Mouse (Mus musculus): ENCODE data around the gene Filip1l.

The Filip1l gene

DNA sequence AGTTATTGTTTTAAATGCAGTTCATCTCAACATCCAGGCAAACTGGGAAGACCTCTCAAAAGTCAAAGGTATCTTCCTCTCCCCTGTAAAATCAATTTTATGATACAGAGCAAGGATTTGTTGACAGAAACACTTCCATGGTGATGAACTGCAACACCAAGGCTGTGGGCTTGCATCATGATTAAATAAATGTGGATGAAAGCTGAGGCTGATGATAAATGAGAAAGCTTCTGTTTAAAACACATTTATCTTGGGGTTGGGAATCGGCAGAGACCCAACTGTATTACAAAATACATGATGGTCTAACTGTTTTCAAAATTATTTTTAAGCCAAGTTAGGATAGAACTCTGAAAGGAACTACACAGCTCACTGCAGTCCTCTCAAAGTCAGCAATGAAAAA, 220.9 kb downstream of the Filip1l start:
- 90% methylated on average over 1 of the region's 1 CpGs for WGBS

GRCm38 (mm10) chr16:57575764-57576388, 223.0 kb downstream of the Filip1l start:
- WGBS: 98% methylated on average over 1 of the region's 1 CpGs

DNA sequence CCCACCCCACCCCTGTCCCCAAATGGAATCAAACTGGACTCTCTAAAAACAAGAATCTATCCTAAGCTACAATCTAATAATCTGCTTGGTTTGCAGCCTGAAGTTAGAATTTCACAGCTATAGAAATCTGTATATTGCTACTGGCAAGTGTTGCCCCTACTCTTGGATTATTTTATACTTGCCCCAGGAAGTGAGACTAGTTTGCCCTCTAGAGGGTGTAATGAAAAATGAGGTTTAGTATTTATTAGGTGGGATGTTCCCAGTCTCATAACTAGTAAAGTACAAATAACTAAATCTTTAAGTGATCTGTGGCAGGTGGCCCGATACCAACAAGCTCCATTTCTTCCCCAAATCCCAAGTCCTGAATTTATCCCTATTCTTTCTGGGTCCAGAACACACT, 224.6 kb downstream of the Filip1l start:
- WGBS: 95% methylated on average over 1 of the region's 1 CpGs

GRCm38 (mm10) chr16:57580041-57580440, 227.1 kb downstream of the Filip1l start:
- whole genome bisulfite sequencing: 78% methylated on average over 7 of the region's 7 CpGs

GRCm38 (mm10) chr16:57582008-57582407, 229.1 kb downstream of the Filip1l start:
- 65% methylated on average over 2 of the region's 2 CpGs for WGBS

DNA sequence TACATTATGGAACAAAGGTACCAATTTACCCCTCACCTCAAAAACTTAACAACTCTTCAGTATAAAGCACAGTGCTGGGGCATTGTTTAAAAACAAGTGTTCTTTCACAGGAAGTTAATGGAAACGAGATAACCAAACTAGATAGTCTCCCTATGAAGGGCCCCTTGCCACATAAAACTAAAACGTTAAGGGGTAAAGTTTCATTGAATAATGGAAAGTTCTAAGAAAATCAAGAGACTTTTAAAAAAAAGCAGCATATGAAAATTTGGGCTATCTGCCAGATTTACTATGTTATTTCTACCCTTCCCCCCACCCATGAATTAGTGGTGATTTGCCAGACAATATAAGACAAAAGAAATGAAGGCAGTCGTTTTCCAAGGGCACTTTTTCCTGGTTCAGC, 232.3 kb downstream of the Filip1l start:
- WGBS: 60% methylated on average over 3 of the region's 3 CpGs

DNA sequence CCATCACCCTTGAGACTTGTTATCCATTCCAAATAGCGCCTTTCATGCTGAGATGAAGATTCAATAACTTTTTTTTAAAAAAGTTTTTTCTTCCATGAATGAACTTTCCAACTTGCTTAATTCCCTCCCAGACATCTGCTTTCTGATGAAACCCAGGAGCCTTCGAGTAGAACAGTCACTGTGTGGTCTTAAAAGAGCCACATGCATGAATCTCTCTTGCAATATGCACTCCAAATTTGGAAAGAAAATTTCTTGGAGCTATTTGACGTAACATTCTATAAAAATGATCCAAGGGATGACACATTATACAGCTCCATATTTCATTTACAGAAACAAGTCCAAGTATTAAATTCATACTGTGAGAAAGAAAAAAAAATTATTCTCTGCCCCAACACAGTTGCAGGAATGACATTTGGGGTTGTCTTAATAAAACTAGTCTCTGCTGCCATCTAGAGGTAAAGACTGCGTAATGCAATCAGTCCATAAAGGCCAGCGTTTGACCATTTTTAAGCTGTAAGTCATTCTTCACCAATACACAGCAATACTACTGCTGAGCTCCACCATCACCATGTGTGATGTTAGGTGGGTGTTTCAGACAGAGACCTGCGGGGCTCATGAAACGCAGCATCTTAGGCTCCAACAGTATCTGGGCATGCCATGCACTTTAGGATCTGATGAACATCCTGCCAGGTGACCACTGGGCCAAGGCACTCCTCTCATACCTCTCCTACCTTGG, 240.7 kb downstream of the Filip1l start:
- 27% methylated on average over 7 of the region's 7 CpGs for WGBS

GRCm38 (mm10) chr16:57597295-57597957, 244.5 kb downstream of the Filip1l start:
- WGBS: 78% methylated on average over 4 of the region's 4 CpGs

GRCm38 (mm10) chr16:57606444-57607227, 253.7 kb downstream of the Filip1l start, which contains the start of gene Cmss1:
Gene Cmss1 (minus strand): TSS chr16:57606864.
- under 1% methylated on average over 64 of the region's 64 CpGs for WGBS

DNA sequence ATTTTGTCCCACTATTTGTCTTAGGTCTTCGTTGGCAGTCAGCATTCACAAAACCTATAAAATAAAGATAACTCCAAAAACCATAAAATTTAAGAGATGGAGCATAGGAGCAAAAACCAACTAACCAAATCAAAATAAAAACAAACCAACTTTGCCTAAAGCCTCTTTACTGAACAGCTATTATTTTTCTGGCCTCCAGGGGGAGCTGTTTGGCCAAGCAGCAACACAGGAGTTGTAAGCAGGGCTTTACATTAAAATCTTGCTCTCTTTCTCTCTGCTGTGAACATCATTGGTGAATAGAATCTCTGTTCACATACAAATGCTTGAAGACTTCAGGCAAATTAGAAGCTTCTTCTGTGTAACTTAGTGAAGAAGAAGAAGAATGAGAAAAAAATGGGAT, 258.9 kb downstream of the Filip1l start:
- 3% methylated on average over 1 of the region's 1 CpGs for WGBS

All from cerebral cortex, adult 2 months (tissue).